Mouse (Mus musculus) adipocyte (in vitro differentiated cells): ENCODE measurements around the gene Olfr707.
"Not testable (repeated sequence)": the region's sequence is repeated elsewhere in the genome, so short reads cannot be mapped to it uniquely, and the experiment has no call there.

Experiments used
- DNase-seq: peaks from one replicate; pipeline ENCODE4 v3.0.0-alpha.2; 2016; ENCODE audit warnings: low spot score

Gene Olfr707

DNA sequence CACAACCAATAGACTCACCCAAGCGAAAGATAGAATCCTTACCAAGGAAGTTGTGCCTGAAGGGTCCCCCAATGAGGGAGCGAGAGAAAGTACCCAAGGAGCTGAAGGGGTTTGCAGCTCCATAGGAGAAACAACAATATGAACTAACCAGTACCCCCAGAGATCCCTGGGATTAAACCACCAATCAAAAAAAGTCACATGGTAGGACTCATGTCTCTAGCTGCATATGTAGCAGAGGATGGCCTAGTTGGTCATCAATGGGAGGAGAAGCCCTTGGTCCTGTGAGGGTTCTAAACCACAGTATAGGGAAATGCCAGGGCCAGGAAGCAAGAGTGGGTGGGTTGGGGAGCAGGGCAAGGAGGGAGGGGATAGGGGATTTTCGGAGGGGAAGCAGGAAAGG, at the start of gene Olfr707:
Olfr707 (minus strand) TSS at position 101 of the 400 bp plus-strand sequence.
- DNase-seq, result not testable (repeated sequence)

- DNase-seq, result no peak
Observed at GRCm38 (mm10) chr7:106948212-106948611, 47.2 kb upstream of the Olfr707 start, which contains the start of gene Olfr710. Olfr710 (minus strand) TSS chr7:106948312.

GRCm38 (mm10) chr7:106932119-106932518, 31.1 kb upstream of the Olfr707 start, which contains the start of gene Olfr709-ps1:
Olfr709-ps1 (minus strand) TSS chr7:106932219.
- no peak for DNase-seq

DNA sequence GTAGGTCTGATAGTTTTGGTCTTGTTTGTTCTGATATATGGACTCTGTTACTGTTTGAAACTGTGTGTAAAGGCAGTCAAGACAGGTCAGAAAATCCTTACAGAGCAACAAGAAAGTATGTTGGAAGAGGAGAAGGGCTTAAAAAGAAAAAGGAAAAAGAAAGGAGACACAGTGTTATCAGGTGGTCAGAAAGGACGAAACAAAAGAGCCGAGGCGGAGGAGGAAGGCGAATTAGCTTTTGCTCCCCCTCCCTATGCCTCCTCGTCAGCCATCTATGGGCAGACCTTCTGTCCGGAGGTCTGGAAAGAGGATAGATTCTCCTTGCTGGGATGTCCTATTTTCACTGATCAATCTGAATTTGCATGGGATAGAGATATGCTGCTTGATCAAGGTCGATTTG, 19.9 kb upstream of the Olfr707 start:
- not testable (repeated sequence) for DNase-seq

GRCm38 (mm10) chr7:106907676-106908075, 6.6 kb upstream of the Olfr707 start, which contains the start of gene Olfr1532-ps1:
Olfr1532-ps1 (plus strand) TSS chr7:106908001.
- DNase-seq, result no peak

- DNase-seq, result no peak
Observed at GRCm38 (mm10) chr7:106888062-106888461, 13.0 kb downstream of the Olfr707 start, which contains the start of gene Olfr706. Olfr706 (minus strand) TSS chr7:106888162.

GRCm38 (mm10) chr7:106876791-106877190, 24.2 kb downstream of the Olfr707 start, which contains the start of gene Olfr705:
Olfr705 (minus strand) TSS chr7:106876891.
- no peak for DNase-seq

GRCm38 (mm10) chr7:106862885-106863284, 38.2 kb downstream of the Olfr707 start, which contains the start of gene Olfr704:
Olfr704 (plus strand) TSS chr7:106863185.
- no peak for DNase-seq

GRCm38 (mm10) chr7:106843060-106843459, 58.0 kb downstream of the Olfr707 start, which contains the start of gene Olfr703:
Olfr703 (plus strand) TSS chr7:106843360.
- DNase-seq, result no peak
